Mouse (Mus musculus) stomach, embryonic 15.5 days (tissue): Measurements from ENCODE around the gene Cage1. TPM values are rescaled to one million over a fixed set of nuclear protein-coding genes. Genes with fewer than 3 reads are reported as not detected.

Experiments
- ATAC-seq: fragments of 200-750 bp; cut with Nextera tagmentation; 2 replicates; pipeline ENCODE4 v1.8.0; 2017; ENCODE audit warnings: low read depth, moderate number of reproducible peaks, moderate TSS enrichment; ENCODE audit not compliant: insufficient read depth, low FRiP score
- H3K27ac ChIP-seq: fragments of 300-500 bp; sonication (generic); 2 replicates; pipeline ENCODE4 v1.5.1; 2015; ENCODE audit warnings: mild to moderate bottlenecking, inconsistent platforms
- H3K27me3 ChIP-seq: fragments of 300-500 bp; sonication (generic); replicated peaks from 2 replicates; pipeline ENCODE4 v1.6.1; 2015; ENCODE audit warnings: inconsistent platforms
- H3K36me3 ChIP-seq: fragments of 300-500 bp; sonication (generic); 2 replicates; pipeline ENCODE4 v1.6.1; 2015; ENCODE audit warnings: inconsistent platforms
- H3K4me1 ChIP-seq: fragments of 300-500 bp; sonication (generic); 2 replicates; pipeline ENCODE4 v1.6.1; 2015; ENCODE audit warnings: inconsistent platforms
- H3K4me2 ChIP-seq: fragments of 300-500 bp; sonication (generic); 2 replicates; pipeline ENCODE4 v1.6.1; 2015; ENCODE audit warnings: mild to moderate bottlenecking, inconsistent platforms
- H3K4me3 ChIP-seq: fragments of 300-500 bp; sonication (generic); replicated peaks from 2 replicates; pipeline ENCODE4 v1.5.1; 2015; ENCODE audit warnings: inconsistent platforms
- H3K9ac ChIP-seq: fragments of 300-500 bp; sonication (generic); 2 replicates; pipeline ENCODE4 v1.6.1; 2015; ENCODE audit warnings: inconsistent platforms
- H3K9me3 ChIP-seq: fragments of 300-500 bp; sonication (generic); 2 replicates; pipeline ENCODE4 v1.6.1; 2016; ENCODE audit warnings: inconsistent platforms
- WGBS: fragments of 180-500 bp; shearing (Covaris S2); methylation state at CpG from one replicate; pipeline ENCODE4 v1.1.7; 2015; 5-methylcytosine and 5-hydroxymethylcytosine counted together
- microRNA-seq: library from miRNA; unstranded; fragments of <30 nt; microRNA quantifications from one replicate; pipeline ENCODE4, GENCODE M21; 2016
- polyA plus RNA-seq: library from polyadenylated mRNA; unstranded; fragments of >200 nt; fragmentation: Nextera tagmentation; extraction: Ambion mirVana; gene quantifications from 2 replicates; pipeline ENCODE4 v1.2.1, GENCODE M21; 2015

The Cage1 gene
- polyA plus RNA-seq, 1 experiment from 2014 or later, result 0.98 TPM

DNA sequence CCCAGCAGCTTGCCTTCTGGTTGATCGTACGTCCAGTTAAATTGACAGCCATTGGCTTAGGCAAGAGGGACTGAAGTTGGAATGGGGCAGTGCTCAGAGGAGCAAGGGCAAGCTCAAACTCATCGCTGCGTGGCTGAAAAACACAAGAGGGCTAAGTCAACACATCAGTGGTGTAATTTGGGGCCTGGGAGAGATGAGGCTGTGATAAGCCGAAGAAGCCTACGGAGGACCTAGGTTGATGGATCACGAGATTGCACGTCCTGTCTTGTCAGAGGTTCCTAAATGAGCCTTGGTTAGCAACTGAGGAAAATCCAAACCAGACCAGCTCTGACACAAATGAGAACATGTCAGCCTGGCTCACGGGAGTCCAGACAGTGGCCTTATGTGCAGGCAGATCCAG, 74.3 kb downstream of the Cage1 start:
- no peak overlapping the region for H3K4me2 ChIP-seq
- 75% methylated on average over 9 of the region's 9 CpGs for WGBS
- H3K9me3 ChIP-seq, result no peaks in the 10 kb centered on the region
- ATAC-seq, result no peak
- no peaks in the 10 kb centered on the region for H3K36me3 ChIP-seq
- no peak overlapping the region for H3K27ac ChIP-seq
- no peak overlapping the region for H3K9ac ChIP-seq
- peaks cover 22% of the 10 kb centered on the region for H3K4me1 ChIP-seq
- H3K27me3 ChIP-seq, result no peaks in the 10 kb centered on the region
- H3K4me3 ChIP-seq, result no peak overlapping the region

GRCm38 (mm10) chr13:37959936-37960335, 76.9 kb downstream of the Cage1 start:
- no peaks in the 10 kb centered on the region for H3K36me3 ChIP-seq
- no peak for ATAC-seq
- no peaks in the 10 kb centered on the region for H3K27me3 ChIP-seq
- 81% methylated on average over 7 of the region's 7 CpGs for WGBS
- H3K9me3 ChIP-seq, result no peaks in the 10 kb centered on the region
- H3K9ac ChIP-seq, result no peak overlapping the region
- peaks cover 9% of the 10 kb centered on the region for H3K4me1 ChIP-seq
- no peak overlapping the region for H3K4me2 ChIP-seq
- H3K27ac ChIP-seq, result no peak overlapping the region
- no peak overlapping the region for H3K4me3 ChIP-seq

GRCm38 (mm10) chr13:37959239-37959907, 77.5 kb downstream of the Cage1 start:
- H3K36me3 ChIP-seq, result no peaks in the 10 kb centered on the region
- WGBS, result 77% methylated on average over 15 of the region's 15 CpGs
- no peak overlapping the region for H3K27ac ChIP-seq

GRCm38 (mm10) chr13:37958498-37959238, 78.2 kb downstream of the Cage1 start:
- H3K27me3 ChIP-seq, result no peaks in the 10 kb centered on the region
- H3K9me3 ChIP-seq, result no peaks in the 10 kb centered on the region
- no peak overlapping the region for H3K9ac ChIP-seq
- H3K4me1 ChIP-seq, result 0 out of 2 replicates have a peak, but pooled peaks cover 1% of the 10 kb centered on the region
- H3K36me3 ChIP-seq, result no peaks in the 10 kb centered on the region
- H3K27ac ChIP-seq, result no peak overlapping the region
- 82% methylated on average over 18 of the region's 18 CpGs for WGBS
- ATAC-seq, result peak; percentile 34; the same call in 1 of the 2 replicates
- no peak overlapping the region for H3K4me3 ChIP-seq
- no peak overlapping the region for H3K4me2 ChIP-seq

More at GRCm38 (mm10) chr13:37959239-37959907, 77.5 kb downstream of the Cage1 start:
- Histone ChIP-seq H3K4me2 (no peak overlapping the region), H3K9ac (no peak overlapping the region), H3K27me3 (no peaks in the 10 kb centered on the region), H3K4me1 (peaks cover 8% of the 10 kb centered on the region; the same call in 1 of the 2 replicates), H3K4me3 (no peak overlapping the region), H3K9me3 (no peaks in the 10 kb centered on the region)
- no peak for ATAC-seq

Small RNAs within 50 kb of the gene (microRNA-seq; reads per million reads assigned to microRNA genes)
- gene Gm27387, result not detected

Other genes with a start within 250 kb of the Cage1 start
- gene Ssr1, start 42.9 kb downstream of the Cage1 start, polyA plus RNA-seq, result 149 and 157 TPM in 2 replicates
- gene Riok1, start 74 bp downstream of the Cage1 start, polyA plus RNA-seq, result 48.1 and 51.1 TPM in 2 replicates
- 18.7 and 24.2 TPM in 2 replicates for gene Dsp, start 114.2 kb upstream of the Cage1 start, polyA plus RNA-seq
- gene Snrnp48, start 167.9 kb upstream of the Cage1 start, polyA plus RNA-seq, result 37.8 and 38.1 TPM in 2 replicates